ENCODE assay signal across 17 mouse cellular contexts in the genomic region with DNA sequence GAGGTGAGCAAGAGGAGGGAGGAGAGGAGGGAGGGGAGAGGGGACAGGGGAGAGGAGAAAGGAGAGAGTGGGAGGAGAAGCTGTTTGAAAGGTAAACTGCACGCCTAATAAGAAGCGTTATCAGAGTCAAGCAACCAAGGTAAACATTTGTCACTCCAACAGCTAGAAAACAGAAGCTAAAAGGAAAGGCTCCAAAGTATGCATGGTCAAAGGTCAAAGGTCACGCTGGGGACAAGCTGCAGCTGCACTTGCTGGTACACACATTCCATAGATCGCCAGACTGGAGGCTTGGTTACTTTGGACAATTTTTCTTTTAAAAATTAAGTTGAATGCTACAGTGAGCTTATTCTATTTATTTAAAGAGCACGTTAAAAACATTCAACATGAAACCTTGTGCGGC.
DNase-seq lines count a peak whose midpoint lies in the region; ATAC-seq and TF ChIP-seq lines count a peak whose summit lies in the region.
"Had no signal": no experiment of that assay in that cellular context is flagged by ENCODE, and none has a peak within 500 bp of the region (broad histone marks: within the 10 kb centered on the region; RNA-seq: fewer than 3 reads in every experiment).

No protein-coding gene starts in this region.

- H3K4me2 ChIP-seq in embryonic facial prominence, embryonic 11.5 days (ENCODE audit: low read depth, low read length) = no peak overlapping the region
- H3K4me2 ChIP-seq: hindbrain, embryonic 15.5 days; lung, embryonic 15.5 days had no signal

- H3K27me3 ChIP-seq in embryonic facial prominence, embryonic 11.5 days (ENCODE audit: control insufficient read depth, insufficient read depth, low read length) = no peaks in the 10 kb centered on the region
- H3K27me3 ChIP-seq: hindbrain, embryonic 15.5 days; lung, embryonic 15.5 days; megakaryocyte, embryonic 14.5 days had no signal

- no peak for DNase-seq in left cerebral cortex, adult 2 months (ENCODE audit: extremely low spot score in 1 of 2, low spot score in 2 of 2)
- no peak for DNase-seq in left cerebral cortex, adult 18-20 months (ENCODE audit: low spot score in 2 of 2)
- DNase-seq in ZHBTc4 (ENCODE audit: low read depth, low spot score) = peak; percentile 46
- peak; percentile 14 for DNase-seq in embryonic facial prominence, embryonic 11.5 days (ENCODE audit: low spot score)
- peak; percentile 15 for DNase-seq in retina, embryonic 14.5 days (ENCODE audit: low spot score)
- no peak for DNase-seq in urinary bladder, postnatal 14 days (ENCODE audit: low spot score)
- DNase-seq in urinary bladder, postnatal 36 days (ENCODE audit: low spot score in 2 of 2) = no peak
- DNase-seq: gastrocnemius, postnatal 36 days; kidney, adult 2 months; layer of hippocampus, adult 9-11 months; spleen, adult 18-20 months had no signal

- no peaks in the 10 kb centered on the region for H3K4me1 ChIP-seq in embryonic facial prominence, embryonic 11.5 days (ENCODE audit: control insufficient read depth, insufficient read depth, low read length)
- H3K4me1 ChIP-seq: lung, embryonic 15.5 days; megakaryocyte, embryonic 14.5 days had no signal

- no peaks in the 10 kb centered on the region for H3K9me3 ChIP-seq in embryonic facial prominence, embryonic 11.5 days (replicated peaks; ENCODE audit: control insufficient read depth, low read length)
- H3K9me3 ChIP-seq: hindbrain, embryonic 15.5 days; lung, embryonic 15.5 days; megakaryocyte, embryonic 14.5 days had no signal

- H3K4me3 ChIP-seq in left cerebral cortex, adult 2 months = no peak overlapping the region
- no peak overlapping the region for H3K4me3 ChIP-seq in embryonic facial prominence, embryonic 11.5 days (ENCODE audit: low read depth, low read length)
- H3K4me3 ChIP-seq: erythroblast, embryonic 14.5 days; hindbrain, embryonic 15.5 days; lung, embryonic 15.5 days; megakaryocyte, embryonic 14.5 days; myocyte had no signal

- H3K27ac ChIP-seq in left cerebral cortex, adult 2 months = 0 out of 2 replicates have a peak overlapping the region, but pooled peaks have one; percentile 1
- H3K27ac ChIP-seq in embryonic facial prominence, embryonic 11.5 days (replicated peaks; ENCODE audit: low read depth, low read length) = no peak overlapping the region
- H3K27ac ChIP-seq: hindbrain, embryonic 15.5 days; lung, embryonic 15.5 days had no signal

- 40% methylated on average over 6 of the region's 6 CpGs for WGBS in embryonic facial prominence, embryonic 11.5 days

- no peak for ATAC-seq in embryonic facial prominence, embryonic 11.5 days (replicated peaks; ENCODE audit: insufficient number of reproducible peaks, low FRiP score, low TSS enrichment, low read depth)
- ATAC-seq: activated CD4-positive, CD25-positive, alpha-beta regulatory T cell, adult 4 months had no signal

- intact Hi-C loops in left cerebral cortex, adult 2 months (cut with DNase I) = loop anchor here (2.0 kb wide), 1 partner anchor 45 kb away; no protein-coding TSS in a partner anchor

- no peak for TF ChIP-seq CTCF in left cerebral cortex, adult 2 months (IDR thresholded peaks at IDR 0.05)

- H3K9ac ChIP-seq in embryonic facial prominence, embryonic 11.5 days (replicated peaks; ENCODE audit: low read length) = no peak overlapping the region
- H3K9ac ChIP-seq: hindbrain, embryonic 15.5 days; lung, embryonic 15.5 days had no signal

- no peaks in the 10 kb centered on the region for H3K36me3 ChIP-seq in embryonic facial prominence, embryonic 11.5 days (replicated peaks; ENCODE audit: control insufficient read depth, insufficient read depth, low read depth, low read length)
- H3K36me3 ChIP-seq: hindbrain, embryonic 15.5 days; lung, embryonic 15.5 days had no signal

Comparison
In these comparisons a context has a peak if more than half of its experiments do, and no peak if none do; other contexts are left out.
1. DNase-seq: peak in ZHBTc4 (single experiment), embryonic facial prominence, embryonic 11.5 days (single experiment) and retina, embryonic 14.5 days (single experiment); none in left cerebral cortex, adult 2 months (0 of 2), left cerebral cortex, adult 18-20 months (0 of 2), urinary bladder, postnatal 14 days (single experiment) and urinary bladder, postnatal 36 days (0 of 2).